Mouse (Mus musculus) midbrain, embryonic 10.5 days (tissue): ENCODE data around the gene Kin. TPM values are rescaled to one million over a fixed set of nuclear protein-coding genes. Genes with fewer than 3 reads are reported as not detected.
A peak's percentile ranks its signal among the peaks of the same experiment; 100 is the strongest.

Experiments
- DNase-seq: peaks from one replicate; pipeline ENCODE4 v3.0.0-alpha.2; 2017; ENCODE audit warnings: low spot score
- H3K27ac ChIP-seq: fragments of 300-500 bp; sonication (generic); replicated peaks from 2 replicates; pipeline ENCODE4 v1.5.1; 2016; ENCODE audit warnings: mild to moderate bottlenecking
- H3K27me3 ChIP-seq: fragments of 300-500 bp; sonication (generic); 2 replicates; pipeline ENCODE4 v1.6.1; 2016; ENCODE audit warnings: low read depth, mild to moderate bottlenecking; ENCODE audit not compliant: poor library complexity, severe bottlenecking
- H3K36me3 ChIP-seq: fragments of 300-500 bp; sonication (generic); 2 replicates; pipeline ENCODE4 v1.6.1; 2016; ENCODE audit warnings: mild to moderate bottlenecking, moderate library complexity
- H3K4me1 ChIP-seq: fragments of 300-500 bp; sonication (generic); 2 replicates; pipeline ENCODE4 v1.6.1; 2016
- H3K4me3 ChIP-seq: fragments of 300-500 bp; sonication (generic); 2 replicates; pipeline ENCODE4 v1.5.1; 2016; ENCODE audit warnings: mild to moderate bottlenecking, moderate library complexity
- H3K9me3 ChIP-seq: fragments of 300-500 bp; sonication (generic); replicated peaks from 2 replicates; pipeline ENCODE4 v1.6.1; 2016; ENCODE audit warnings: mild to moderate bottlenecking
- WGBS: fragments of 180-500 bp; shearing (Covaris S2); methylation state at CpG from one replicate; pipeline ENCODE4 v1.1.7; 2016; 5-methylcytosine and 5-hydroxymethylcytosine counted together
- polyA plus RNA-seq: library from polyadenylated mRNA; unstranded; fragments of >200 nt; fragmentation: Nextera tagmentation; extraction: Ambion mirVana; gene quantifications from 2 replicates; pipeline ENCODE4 v1.2.1, GENCODE M21; 2016

Gene Kin
- 35.5 and 38.4 TPM in 2 replicates for polyA plus RNA-seq

GRCm38 (mm10) chr2:10080310-10081010 lies at the start of gene Kin, which contains the start of gene Atp5c1:
TSS of gene Kin (plus strand) at chr2:10080593.
TSS of gene Atp5c1 (minus strand) at chr2:10080510.
- peak; percentile 97 for DNase-seq
- Histone ChIP-seq H3K4me3 (peak within 1 kb of the TSS; percentile 90), H3K4me1 (peaks cover 34% of the 10 kb centered on the region), H3K27ac (peak within 1 kb of the TSS; percentile 99), H3K9me3 (no peaks in the 10 kb centered on the region), H3K27me3 (no peaks in the 10 kb centered on the region), H3K36me3 (peaks cover 45% of the 10 kb centered on the region)
- under 1% methylated on average over 61 of the region's 61 CpGs for WGBS

GRCm38 (mm10) chr2:10033684-10034083 lies 46.7 kb upstream of the Kin start:
- Histone ChIP-seq H3K9me3 (no peaks in the 10 kb centered on the region), H3K36me3 (peaks cover 4% of the 10 kb centered on the region; the same call in 1 of the 2 replicates), H3K27me3 (no peaks in the 10 kb centered on the region), H3K4me3 (no peak overlapping the region), H3K4me1 (no peaks in the 10 kb centered on the region), H3K27ac (no peak overlapping the region)
- WGBS: 84% methylated on average over 4 of the region's 4 CpGs
- DNase-seq: no peak

- DNase-seq: no peak
- no peaks in the 10 kb centered on the region for H3K4me1 ChIP-seq
- no peaks in the 10 kb centered on the region for H3K9me3 ChIP-seq
- no peaks in the 10 kb centered on the region for H3K27me3 ChIP-seq
- no peak overlapping the region for H3K27ac ChIP-seq
- 87% methylated on average over 3 of the region's 3 CpGs for WGBS
- H3K36me3 ChIP-seq: peaks cover 14% of the 10 kb centered on the region
- no peak overlapping the region for H3K4me3 ChIP-seq
Measured at GRCm38 (mm10) chr2:10034976-10035375, 45.4 kb upstream of the Kin start.

GRCm38 (mm10) chr2:10047758-10048436 lies 32.5 kb upstream of the Kin start:
- WGBS: 0% methylated on average over 47 of the region's 47 CpGs
- H3K36me3 ChIP-seq: no peaks in the 10 kb centered on the region
- DNase-seq: peak; percentile 56

GRCm38 (mm10) chr2:10048461-10048860 lies 31.9 kb upstream of the Kin start, which contains the start of gene Taf3:
TSS of gene Taf3 (minus strand) at chr2:10048596.
- peaks cover 3% of the 10 kb centered on the region; the same call in 1 of the 2 replicates for H3K36me3 ChIP-seq
- H3K27ac ChIP-seq: peak within 1 kb of the TSS; percentile 90
- H3K27me3 ChIP-seq: no peaks in the 10 kb centered on the region
- under 1% methylated on average over 36 of the region's 36 CpGs for WGBS
- DNase-seq: peak; percentile 91
- H3K4me3 ChIP-seq: peak within 1 kb of the TSS; percentile 98
- H3K9me3 ChIP-seq: no peaks in the 10 kb centered on the region
- peaks cover 22% of the 10 kb centered on the region for H3K4me1 ChIP-seq

More at GRCm38 (mm10) chr2:10047758-10048436, 32.5 kb upstream of the Kin start:
- Histone ChIP-seq H3K9me3 (no peaks in the 10 kb centered on the region), H3K27ac (peak overlapping the region; percentile 90), H3K4me3 (peak overlapping the region; percentile 98), H3K4me1 (peaks cover 22% of the 10 kb centered on the region), H3K27me3 (no peaks in the 10 kb centered on the region)

GRCm38 (mm10) chr2:10049456-10049855 lies 30.9 kb upstream of the Kin start:
- Histone ChIP-seq H3K4me1 (peaks cover 22% of the 10 kb centered on the region), H3K27ac (no peak overlapping the region), H3K27me3 (no peaks in the 10 kb centered on the region), H3K4me3 (peak overlapping the region; percentile 98), H3K9me3 (no peaks in the 10 kb centered on the region), H3K36me3 (peaks cover 12% of the 10 kb centered on the region)
- no peak for DNase-seq
- 23% methylated on average over 10 of the region's 10 CpGs for WGBS

GRCm38 (mm10) chr2:10050878-10051277 lies 29.5 kb upstream of the Kin start:
- peaks cover 26% of the 10 kb centered on the region for H3K36me3 ChIP-seq
- 91% methylated on average over 3 of the region's 3 CpGs for WGBS
- H3K27me3 ChIP-seq: no peaks in the 10 kb centered on the region
- H3K27ac ChIP-seq: no peak overlapping the region
- H3K9me3 ChIP-seq: no peaks in the 10 kb centered on the region
- H3K4me1 ChIP-seq: peaks cover 22% of the 10 kb centered on the region
- DNase-seq: no peak
- H3K4me3 ChIP-seq: no peak overlapping the region

GRCm38 (mm10) chr2:10051996-10052395 lies 28.4 kb upstream of the Kin start:
- H3K27ac ChIP-seq: no peak overlapping the region
- DNase-seq: no peak
- no peak overlapping the region for H3K4me3 ChIP-seq
- 95% methylated on average over 1 of the region's 1 CpGs for WGBS
- H3K9me3 ChIP-seq: no peaks in the 10 kb centered on the region
- H3K4me1 ChIP-seq: peaks cover 15% of the 10 kb centered on the region
- H3K27me3 ChIP-seq: no peaks in the 10 kb centered on the region
- peaks cover 37% of the 10 kb centered on the region for H3K36me3 ChIP-seq

- peaks cover 98% of the 10 kb centered on the region for H3K36me3 ChIP-seq
Measured at GRCm38 (mm10) chr2:10058836-10059235, 21.6 kb upstream of the Kin start.

GRCm38 (mm10) chr2:10071751-10072150 lies 8.6 kb upstream of the Kin start:
- no peak overlapping the region for H3K27ac ChIP-seq
- H3K36me3 ChIP-seq: peaks cover 79% of the 10 kb centered on the region
- no peak overlapping the region for H3K4me3 ChIP-seq
- no peaks in the 10 kb centered on the region for H3K27me3 ChIP-seq
- H3K9me3 ChIP-seq: no peaks in the 10 kb centered on the region
- peaks cover 10% of the 10 kb centered on the region for H3K4me1 ChIP-seq
- DNase-seq: no peak
- 95% methylated on average over 7 of the region's 7 CpGs for WGBS

More at GRCm38 (mm10) chr2:10058836-10059235, 21.6 kb upstream of the Kin start:
- DNase-seq: no peak
- Histone ChIP-seq H3K27ac (no peak overlapping the region), H3K27me3 (no peaks in the 10 kb centered on the region), H3K4me1 (no peaks in the 10 kb centered on the region), H3K9me3 (no peaks in the 10 kb centered on the region), H3K4me3 (no peak overlapping the region)
- 90% methylated on average over 5 of the region's 5 CpGs for WGBS

GRCm38 (mm10) chr2:10074470-10074869 lies 5.9 kb upstream of the Kin start:
- Histone ChIP-seq H3K27ac (no peak overlapping the region), H3K27me3 (no peaks in the 10 kb centered on the region), H3K4me1 (peaks cover 29% of the 10 kb centered on the region), H3K4me3 (no peak overlapping the region), H3K9me3 (no peaks in the 10 kb centered on the region), H3K36me3 (peaks cover 58% of the 10 kb centered on the region)
- DNase-seq: no peak
- WGBS: 84% methylated on average over 7 of the region's 7 CpGs

GRCm38 (mm10) chr2:10076675-10077074 lies 3.7 kb upstream of the Kin start:
- WGBS: 93% methylated on average over 8 of the region's 8 CpGs

More at GRCm38 (mm10) chr2:10076675-10077074, 3.7 kb upstream of the Kin start:
- Histone ChIP-seq H3K36me3 (peaks cover 44% of the 10 kb centered on the region), H3K27me3 (no peaks in the 10 kb centered on the region), H3K27ac (no peak overlapping the region), H3K4me1 (peaks cover 37% of the 10 kb centered on the region), H3K9me3 (no peaks in the 10 kb centered on the region), H3K4me3 (no peak overlapping the region)
- no peak for DNase-seq
